Mouse (Mus musculus) midbrain, postnatal 0 days (tissue): ENCODE results near the gene Tmed4. TPM values are rescaled to one million over a fixed set of nuclear protein-coding genes. Genes with fewer than 3 reads are reported as not detected.

Source experiments
- ATAC-seq: fragments of 200-750 bp; cut with Nextera tagmentation; 2 replicates; pipeline ENCODE4 v1.8.0; 2017; ENCODE audit warnings: moderate number of reproducible peaks, mild to moderate bottlenecking, moderate TSS enrichment, moderate library complexity; ENCODE audit not compliant: low FRiP score
- DNase-seq: peaks from one replicate; pipeline ENCODE4 v3.0.0-alpha.2; 2015; ENCODE audit warnings: low spot score
- H3K27ac ChIP-seq: fragments of 300-500 bp; sonication (generic); 2 replicates; pipeline ENCODE4 v1.5.1; 2014; ENCODE audit warnings: low read depth, mild to moderate bottlenecking, low read length, mixed read lengths
- H3K27me3 ChIP-seq: fragments of 300-500 bp; sonication (generic); 2 replicates; pipeline ENCODE4 v1.6.1; 2014; ENCODE audit warnings: low read length, control low read depth, mixed read lengths; ENCODE audit not compliant: insufficient read depth
- H3K36me3 ChIP-seq: fragments of 300-500 bp; sonication (generic); 2 replicates; pipeline ENCODE4 v1.6.1; 2014; ENCODE audit warnings: low read length, control low read depth, mixed read lengths; ENCODE audit not compliant: insufficient read depth
- H3K4me1 ChIP-seq: fragments of 300-500 bp; sonication (generic); 2 replicates; pipeline ENCODE4 v1.6.1; 2014; ENCODE audit warnings: mild to moderate bottlenecking, control low read depth, antibody characterized with exemption, low read length, mixed read lengths; ENCODE audit not compliant: insufficient read depth
- H3K4me2 ChIP-seq: fragments of 300-500 bp; sonication (generic); 2 replicates; pipeline ENCODE4 v1.6.1; 2014; ENCODE audit warnings: low read depth, mild to moderate bottlenecking, low read length, mixed read lengths; ENCODE audit not compliant: poor library complexity, severe bottlenecking
- H3K4me3 ChIP-seq: fragments of 300-500 bp; sonication (generic); 2 replicates; pipeline ENCODE4 v1.5.1; 2014; ENCODE audit warnings: low read depth, mild to moderate bottlenecking, low read length, moderate library complexity
- H3K9ac ChIP-seq: fragments of 300-500 bp; sonication (generic); replicated peaks from 2 replicates; pipeline ENCODE4 v1.6.1; 2014; ENCODE audit warnings: mild to moderate bottlenecking, low read length, moderate library complexity, mixed read lengths; ENCODE audit not compliant: poor library complexity, severe bottlenecking
- H3K9me3 ChIP-seq: fragments of 300-500 bp; sonication (generic); 2 replicates; pipeline ENCODE4 v1.6.1; 2016; ENCODE audit warnings: low read length, control low read depth
- CTCF ChIP-seq: IDR thresholded peaks from 2 replicates; pipeline ENCODE4 v1.5.1; 2016; ENCODE audit warnings: antibody characterized with exemption, mild to moderate bottlenecking
- WGBS: fragments of 180-500 bp; shearing (Covaris S2); extraction: QIAGEN DNeasy Blood & Tissue Kit; methylation state at CpG from one replicate; pipeline ENCODE4 v1.1.7; 2014; 5-methylcytosine and 5-hydroxymethylcytosine counted together
- polyA plus RNA-seq: library from polyadenylated mRNA; unstranded; fragments of >200 nt; fragmentation: Nextera tagmentation; extraction: Ambion mirVana; gene quantifications from 2 replicates; pipeline ENCODE4 v1.2.1, GENCODE M21; 2015
- total RNA-seq: library from RNA; depleted of rRNA; stranded (reverse); fragments of >200 nt; gene quantifications from 2 replicates; pipeline ENCODE4 v1.2.3, GENCODE M21; 2014

Tmed4 gene
- total and polyA plus RNA-seq, 2 experiments from 2014 or later: 90.1 to 92.7 TPM

GRCm38 (mm10) chr11:6313874-6314406 is 39.3 kb upstream of the Tmed4 start:
- no peak for TF ChIP-seq CTCF
- Histone ChIP-seq H3K4me2 (no peak overlapping the region), H3K9me3 (no peaks in the 10 kb centered on the region), H3K4me1 (no peaks in the 10 kb centered on the region), H3K27ac (no peak overlapping the region), H3K36me3 (peaks cover 25% of the 10 kb centered on the region), H3K9ac (no peak overlapping the region), H3K4me3 (no peak overlapping the region), H3K27me3 (no peaks in the 10 kb centered on the region)
- no peak for ATAC-seq
- DNase-seq: no peak
- 85% methylated on average over 7 of the region's 7 CpGs for WGBS

- H3K9ac ChIP-seq: no peak overlapping the region
- no peak overlapping the region for H3K4me3 ChIP-seq
- peaks cover 12% of the 10 kb centered on the region for H3K36me3 ChIP-seq
- no peak overlapping the region for H3K27ac ChIP-seq
- 96% methylated on average over 4 of the region's 4 CpGs for WGBS
- ATAC-seq (no peak), DNase-seq (no peak)
- H3K4me2 ChIP-seq: no peak overlapping the region
- no peak for TF ChIP-seq CTCF
- H3K9me3 ChIP-seq: no peaks in the 10 kb centered on the region
- H3K27me3 ChIP-seq: no peaks in the 10 kb centered on the region
- no peaks in the 10 kb centered on the region for H3K4me1 ChIP-seq
Measured at GRCm38 (mm10) chr11:6308181-6308580, 33.5 kb upstream of the Tmed4 start.

GRCm38 (mm10) chr11:6305943-6306430 is 31.3 kb upstream of the Tmed4 start:
- no peak overlapping the region for H3K4me2 ChIP-seq
- no peak for TF ChIP-seq CTCF
- DNase-seq (no peak), ATAC-seq (no peak)
- H3K4me3 ChIP-seq: no peak overlapping the region
- no peaks in the 10 kb centered on the region for H3K9me3 ChIP-seq
- 96% methylated on average over 1 of the region's 1 CpGs for WGBS
- H3K9ac ChIP-seq: no peak overlapping the region
- H3K27ac ChIP-seq: no peak overlapping the region
- H3K36me3 ChIP-seq: peaks cover 21% of the 10 kb centered on the region
- no peaks in the 10 kb centered on the region for H3K4me1 ChIP-seq
- H3K27me3 ChIP-seq: no peaks in the 10 kb centered on the region

DNA sequence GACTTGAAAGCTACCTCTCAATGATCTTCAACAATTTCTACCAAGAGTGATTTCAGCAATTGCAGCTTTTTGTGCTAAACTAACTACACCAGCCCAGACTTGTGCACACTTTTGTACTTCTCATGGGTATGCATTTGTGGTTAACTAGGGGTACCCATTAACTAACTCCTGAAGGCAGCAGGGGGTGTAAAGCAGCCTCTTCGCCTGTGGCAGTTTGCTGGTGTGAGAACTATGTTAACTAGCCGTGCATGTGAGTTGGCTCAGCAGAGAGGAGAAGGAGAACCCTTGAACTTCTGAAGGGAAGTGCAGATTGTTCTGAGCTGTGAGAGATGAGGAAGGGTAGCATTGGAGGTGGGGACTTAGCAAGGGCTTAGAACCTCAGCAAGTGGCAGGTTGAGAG is 28.1 kb upstream of the Tmed4 start:
- Histone ChIP-seq H3K36me3 (peaks cover 32% of the 10 kb centered on the region), H3K9ac (no peak overlapping the region), H3K27me3 (no peaks in the 10 kb centered on the region), H3K9me3 (no peaks in the 10 kb centered on the region), H3K27ac (no peak overlapping the region), H3K4me2 (no peak overlapping the region), H3K4me3 (no peak overlapping the region), H3K4me1 (no peaks in the 10 kb centered on the region)
- 94% methylated on average over 2 of the region's 2 CpGs for WGBS
- no peak for ATAC-seq
- TF ChIP-seq CTCF: no peak
- no peak for DNase-seq

GRCm38 (mm10) chr11:6299435-6299834 is 24.8 kb upstream of the Tmed4 start:
- no peaks in the 10 kb centered on the region for H3K9me3 ChIP-seq
- ATAC-seq: no peak
- no peak for TF ChIP-seq CTCF
- H3K36me3 ChIP-seq: peaks cover 30% of the 10 kb centered on the region
- H3K27me3 ChIP-seq: no peaks in the 10 kb centered on the region
- no peaks in the 10 kb centered on the region for H3K4me1 ChIP-seq
- H3K9ac ChIP-seq: no peak overlapping the region
- WGBS: 91% methylated on average over 2 of the region's 2 CpGs
- no peak overlapping the region for H3K27ac ChIP-seq
- H3K4me3 ChIP-seq: no peak overlapping the region
- H3K4me2 ChIP-seq: no peak overlapping the region
- no peak for DNase-seq

DNA sequence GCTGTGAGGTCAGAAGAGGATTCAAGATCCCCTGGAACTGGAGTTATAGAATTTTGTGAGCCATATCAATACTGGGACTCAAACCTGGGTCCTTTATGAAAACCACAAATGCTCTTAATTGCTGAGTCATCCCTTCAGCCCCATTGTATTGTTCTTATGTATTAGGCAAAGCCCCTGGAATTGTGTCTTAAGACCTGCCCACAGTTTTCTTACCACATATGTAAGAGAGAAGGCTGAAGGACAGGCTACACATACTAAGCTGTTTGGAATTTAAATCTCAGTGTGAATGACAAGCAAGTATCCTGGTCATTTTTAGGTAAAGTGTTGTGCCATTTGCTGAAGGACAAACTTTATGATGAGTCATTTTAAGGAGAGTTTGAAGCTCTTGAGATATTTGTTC is 21.4 kb upstream of the Tmed4 start:
- Histone ChIP-seq H3K27me3 (no peaks in the 10 kb centered on the region), H3K9me3 (no peaks in the 10 kb centered on the region), H3K4me3 (no peak overlapping the region), H3K27ac (no peak overlapping the region), H3K9ac (no peak overlapping the region), H3K4me2 (no peak overlapping the region), H3K4me1 (peaks cover 6% of the 10 kb centered on the region; the same call in 1 of the 2 replicates), H3K36me3 (peaks cover 17% of the 10 kb centered on the region)
- DNase-seq (no peak), ATAC-seq (no peak)
- TF ChIP-seq CTCF: no peak
